Mouse (Mus musculus): ENCODE data around the gene Srrm2.

- TF ChIP-seq CTCF (IDR thresholded peaks at IDR 0.05; ENCODE audit: control insufficient read depth, insufficient read depth, insufficient replicate concordance, low read depth, low read length) = no peak
- TF ChIP-seq POLR2A (IDR thresholded peaks at IDR 0.05; ENCODE audit: control insufficient read depth, low read depth, low read length) = no peak
These were observed 4.5 kb upstream of the Srrm2 start, which contains the start of gene Flywch2 for GRCm38 (mm10) chr17:23785561-23786471.
